Mouse (Mus musculus): ENCODE results near the gene Slc27a1. TPM values are rescaled to one million over a fixed set of nuclear protein-coding genes. Genes with fewer than 3 reads are reported as not detected.

Gene Slc27a1
- polyA plus RNA-seq, 1 experiment from 2014 or later, result 81.7 TPM

DNA sequence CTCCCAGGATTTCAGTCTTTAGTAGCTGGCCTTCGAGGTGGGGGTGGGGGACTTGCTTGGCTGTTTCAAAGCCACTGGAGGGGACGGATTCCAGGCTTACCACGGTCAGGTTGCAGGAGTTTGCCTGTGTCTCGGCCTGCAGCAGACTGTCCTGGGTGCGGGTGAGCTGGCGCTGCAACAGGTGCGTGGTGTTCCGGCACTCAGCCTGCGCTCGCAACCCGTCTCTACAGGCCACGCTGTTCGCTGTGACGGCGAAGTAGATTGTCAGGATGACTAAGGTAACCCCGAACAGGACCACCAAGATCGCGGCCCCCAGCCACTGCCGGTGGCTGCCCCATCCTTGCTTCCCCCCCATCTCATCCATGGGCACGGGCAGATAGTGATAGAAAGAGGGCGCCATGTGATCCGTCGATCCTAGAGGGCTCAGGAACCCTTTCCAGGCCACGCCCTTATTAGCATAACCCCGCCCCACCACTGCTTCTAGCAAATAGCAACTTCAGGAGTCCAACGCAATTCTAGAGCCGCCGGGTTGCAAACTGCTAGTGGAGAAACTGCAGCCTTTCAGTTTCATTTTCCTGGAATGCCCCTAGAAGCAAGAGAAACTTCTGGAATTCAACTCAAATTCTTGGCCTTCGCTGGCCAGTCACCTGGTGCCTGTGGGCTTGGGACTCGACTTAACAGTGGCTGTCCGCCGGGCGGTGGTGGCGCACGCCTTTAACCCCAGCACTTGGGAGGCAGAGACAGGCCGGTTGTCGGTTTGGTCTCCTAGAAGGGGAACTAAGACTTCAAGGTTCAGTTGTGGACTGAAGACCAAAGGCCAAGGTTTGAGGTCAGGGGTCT lies 31.4 kb upstream of the Slc27a1 start, which contains the start of gene Bst2:
Bst2 (minus strand) TSS at position 429 of the 840 bp plus-strand sequence.
- Histone ChIP-seq H3K36me3 (no peaks in the 10 kb centered on the region), H3K4me1 (replicated peaks) (peaks cover 9% of the 10 kb centered on the region), H3K27ac (replicated peaks) (no peak within 1 kb of the TSS), H3K9me3 (no peaks in the 10 kb centered on the region), H3K9ac (peak within 1 kb of the TSS; percentile 47; the same call in 1 of the 2 replicates), H3K27me3 (peaks cover 37% of the 10 kb centered on the region), H3K4me3 (peak within 1 kb of the TSS; percentile 33), H3K4me2 (peak within 1 kb of the TSS; percentile 53)
- WGBS, result 3% methylated on average over 37 of the region's 37 CpGs
- ATAC-seq (ENCODE audit: low read depth), result no peak

DNA sequence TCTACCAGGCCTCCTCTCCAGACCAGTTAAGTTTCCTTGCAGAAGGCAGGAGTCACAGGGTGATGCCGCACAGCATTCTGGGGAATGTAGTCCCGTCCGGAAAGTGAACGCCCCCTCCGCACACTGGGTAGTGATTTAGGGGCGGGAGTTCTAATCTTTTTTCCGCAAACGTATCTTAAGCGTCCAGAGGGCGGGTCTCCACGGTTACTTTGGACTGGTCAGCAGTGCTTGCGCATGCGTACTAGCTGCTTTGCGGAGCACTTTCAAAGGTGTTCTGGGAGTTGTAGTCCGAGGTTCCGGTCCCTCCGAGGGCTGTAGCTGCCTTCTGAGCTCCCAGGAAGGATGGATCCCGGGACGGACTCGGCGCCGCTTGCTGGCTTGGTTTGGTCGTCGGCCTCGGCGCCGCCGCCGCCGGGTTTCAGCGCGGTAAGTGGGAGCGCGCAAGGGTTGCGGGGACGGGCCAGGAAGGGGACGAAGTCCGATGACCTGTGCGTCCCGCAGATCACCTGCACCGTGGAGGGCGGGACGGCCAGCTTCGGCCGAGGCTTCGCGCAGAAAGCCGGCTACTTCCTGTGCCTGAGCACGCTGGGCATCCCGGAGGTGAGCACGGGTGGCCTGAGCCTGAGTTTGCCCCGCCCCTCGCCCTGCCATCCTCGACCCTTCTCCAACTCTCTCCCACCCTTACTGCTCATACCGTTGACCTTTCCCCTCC lies 25.9 kb upstream of the Slc27a1 start, which contains the start of gene Mvb12a:
Mvb12a (plus strand) TSS at position 291 of the 712 bp plus-strand sequence.
- H3K9ac ChIP-seq, result peak within 1 kb of the TSS; percentile 86
- peaks cover 11% of the 10 kb centered on the region for H3K4me1 ChIP-seq (replicated peaks)
- H3K27ac ChIP-seq (replicated peaks), result peak within 1 kb of the TSS; percentile 43; the same call in 1 of the 2 replicates
- under 1% methylated on average over 54 of the region's 55 CpGs for WGBS
- peak within 1 kb of the TSS; percentile 80 for H3K4me3 ChIP-seq
- H3K9me3 ChIP-seq, result no peaks in the 10 kb centered on the region
- H3K4me2 ChIP-seq, result peak within 1 kb of the TSS; percentile 90
- peaks cover 10% of the 10 kb centered on the region for H3K27me3 ChIP-seq
- peak; percentile 96 for ATAC-seq (ENCODE audit: low read depth)
- H3K36me3 ChIP-seq, result peaks cover 26% of the 10 kb centered on the region

DNA sequence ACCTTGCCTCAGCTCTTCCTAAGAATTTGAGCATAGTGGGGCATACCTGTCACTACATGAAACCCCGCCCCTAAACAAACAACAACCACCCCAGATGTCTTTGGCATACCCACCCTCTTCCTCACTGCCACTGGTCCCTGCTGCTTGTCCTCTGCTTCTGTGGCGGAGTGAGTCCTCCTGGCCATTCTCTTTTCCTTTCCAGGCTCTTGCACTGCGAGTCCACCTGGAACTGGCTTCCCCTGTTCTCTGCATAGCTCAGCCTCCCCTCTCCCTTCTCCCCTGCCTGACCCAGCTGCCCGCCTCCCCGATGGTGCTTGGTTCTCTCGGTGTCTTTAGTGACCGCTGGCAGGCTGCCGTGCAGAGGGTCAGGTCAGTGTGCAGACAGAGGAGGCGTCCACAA lies 24.9 kb upstream of the Slc27a1 start:
- H3K4me3 ChIP-seq, result peak overlapping the region; percentile 80
- no peak overlapping the region for H3K27ac ChIP-seq (replicated peaks)
- WGBS, result 87% methylated on average over 9 of the region's 9 CpGs
- peak overlapping the region; percentile 90 for H3K4me2 ChIP-seq
- peak overlapping the region; percentile 86 for H3K9ac ChIP-seq
- peaks cover 11% of the 10 kb centered on the region for H3K4me1 ChIP-seq (replicated peaks)
- H3K9me3 ChIP-seq, result no peaks in the 10 kb centered on the region
- ATAC-seq (ENCODE audit: low read depth), result no peak
- H3K36me3 ChIP-seq, result peaks cover 34% of the 10 kb centered on the region
- H3K27me3 ChIP-seq, result peaks cover 4% of the 10 kb centered on the region; the same call in 1 of the 2 replicates

DNA sequence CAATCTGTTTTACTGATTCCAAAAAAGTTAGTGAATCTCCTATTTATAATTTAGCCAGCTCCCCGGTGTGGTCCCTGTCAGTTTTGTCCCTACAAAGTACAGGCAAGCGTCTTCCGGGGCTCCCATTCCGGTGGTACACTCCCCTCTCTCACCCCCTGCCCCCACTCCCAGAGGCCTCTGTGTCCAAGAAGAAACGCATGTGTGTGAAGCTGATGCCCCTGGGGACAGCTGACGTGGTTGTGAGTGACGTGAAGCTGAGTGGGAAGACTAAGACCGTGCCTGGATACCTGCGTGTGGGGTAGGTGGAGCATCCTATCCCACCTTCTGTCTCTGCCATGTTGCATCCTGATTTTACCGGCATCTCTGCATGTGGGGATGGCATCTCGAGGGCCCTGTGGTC lies 23.6 kb upstream of the Slc27a1 start:
- Histone ChIP-seq H3K27me3 (0 out of 2 replicates have a peak, but pooled peaks cover under 1% of the 10 kb centered on the region), H3K36me3 (peaks cover 36% of the 10 kb centered on the region), H3K4me1 (replicated peaks) (peaks cover 11% of the 10 kb centered on the region), H3K9ac (no peak overlapping the region), H3K4me2 (no peak overlapping the region), H3K27ac (replicated peaks) (no peak overlapping the region), H3K4me3 (no peak overlapping the region), H3K9me3 (no peaks in the 10 kb centered on the region)
- WGBS, result 91% methylated on average over 11 of the region's 11 CpGs
- ATAC-seq (ENCODE audit: low read depth), result no peak

DNA sequence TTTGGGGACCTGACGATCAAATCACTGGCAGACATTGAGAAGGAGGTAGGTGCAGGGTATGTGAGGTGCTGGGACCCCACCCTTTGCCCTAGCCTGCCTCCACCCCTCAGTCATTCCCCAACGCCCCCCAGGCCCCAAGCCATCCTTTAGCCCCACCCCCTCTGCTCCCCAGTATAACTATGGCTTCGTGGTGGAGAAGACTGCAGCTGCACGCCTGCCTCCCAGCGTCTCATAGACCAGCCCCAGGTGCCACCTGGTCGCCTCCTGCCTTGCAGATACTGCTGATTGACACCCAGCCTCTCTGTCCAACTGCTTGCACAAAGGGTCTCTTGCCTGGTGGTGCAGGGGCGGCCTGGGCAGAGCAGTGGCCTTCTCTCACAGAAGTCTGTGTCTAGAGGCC lies 21.1 kb upstream of the Slc27a1 start:
- Histone ChIP-seq H3K9me3 (no peaks in the 10 kb centered on the region), H3K4me2 (no peak overlapping the region), H3K9ac (no peak overlapping the region), H3K4me3 (no peak overlapping the region), H3K27ac (replicated peaks) (no peak overlapping the region), H3K4me1 (replicated peaks) (peaks cover 11% of the 10 kb centered on the region), H3K27me3 (no peaks in the 10 kb centered on the region), H3K36me3 (peaks cover 36% of the 10 kb centered on the region)
- WGBS, result 89% methylated on average over 7 of the region's 7 CpGs
- no peak for ATAC-seq (ENCODE audit: low read depth)

DNA sequence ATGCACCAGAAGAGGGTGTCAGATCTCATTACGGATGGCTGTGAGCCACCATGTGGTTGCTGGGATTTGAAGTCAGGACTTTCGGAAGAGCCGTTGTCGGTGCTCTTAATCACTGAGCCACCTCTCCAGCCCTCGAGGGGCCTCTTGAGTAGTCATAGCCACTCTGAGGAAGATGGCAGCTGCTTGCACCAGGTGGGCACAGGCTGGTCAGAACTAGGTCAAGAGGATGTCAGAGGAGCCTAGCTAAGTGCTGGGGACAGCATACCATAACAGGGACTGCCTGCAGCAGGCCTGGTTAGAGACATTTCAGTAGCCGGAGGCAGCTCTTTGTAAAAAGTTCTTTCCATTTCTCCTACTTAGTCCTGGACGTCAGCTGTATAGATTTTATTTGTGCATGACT lies 17.9 kb upstream of the Slc27a1 start:
- Histone ChIP-seq H3K27ac (replicated peaks) (no peak overlapping the region), H3K9me3 (no peaks in the 10 kb centered on the region), H3K4me1 (replicated peaks) (no peaks in the 10 kb centered on the region), H3K4me3 (no peak overlapping the region), H3K4me2 (no peak overlapping the region), H3K36me3 (peaks cover 29% of the 10 kb centered on the region), H3K27me3 (peaks cover 18% of the 10 kb centered on the region), H3K9ac (no peak overlapping the region)
- no peak for ATAC-seq (ENCODE audit: low read depth)
- WGBS, result 72% methylated on average over 7 of the region's 7 CpGs

DNA sequence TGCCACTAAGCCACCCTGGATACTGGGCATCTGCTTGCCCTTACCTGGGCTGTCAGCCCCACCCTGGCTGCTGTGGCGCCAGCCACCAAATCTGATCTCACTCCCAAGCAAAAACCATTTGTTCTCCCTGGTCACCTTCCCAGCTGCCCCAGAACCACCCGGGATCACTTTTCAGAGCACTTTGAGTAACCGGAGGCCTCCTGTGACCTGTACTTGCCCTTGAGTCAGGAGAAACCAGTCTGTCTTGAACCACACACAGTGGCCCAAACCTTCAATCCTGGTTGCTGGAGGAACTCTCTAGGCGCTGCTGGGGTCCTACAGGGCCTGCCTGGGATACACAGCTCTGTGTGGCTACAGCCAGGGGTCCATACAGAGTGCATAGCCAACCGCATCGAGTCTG lies 15.9 kb upstream of the Slc27a1 start:
- WGBS, result 71% methylated on average over 6 of the region's 6 CpGs
- Histone ChIP-seq H3K27me3 (peaks cover 38% of the 10 kb centered on the region), H3K9me3 (no peaks in the 10 kb centered on the region), H3K27ac (replicated peaks) (no peak overlapping the region), H3K4me1 (replicated peaks) (no peaks in the 10 kb centered on the region), H3K4me3 (no peak overlapping the region), H3K36me3 (peaks cover 10% of the 10 kb centered on the region), H3K4me2 (no peak overlapping the region), H3K9ac (no peak overlapping the region)
- no peak for ATAC-seq (ENCODE audit: low read depth)

DNA sequence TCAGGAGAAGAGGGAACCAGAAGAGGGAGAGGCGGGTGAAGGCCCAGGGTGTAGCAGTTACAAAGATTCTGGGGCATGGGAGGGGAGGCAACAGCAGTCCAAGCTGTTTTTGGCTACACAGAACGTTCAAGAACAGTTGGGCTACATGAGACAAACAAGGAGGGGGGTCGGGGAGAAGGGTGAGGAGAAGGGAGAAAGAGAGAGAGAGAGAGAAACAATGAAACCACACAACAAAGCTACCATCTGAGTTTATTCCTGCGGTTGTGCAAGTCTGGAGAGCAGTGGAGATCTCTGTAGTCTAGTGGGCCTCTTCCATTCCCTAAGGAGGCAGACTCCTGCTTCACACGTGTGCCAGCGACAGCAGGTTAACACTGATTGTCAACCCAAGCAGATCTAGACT lies 14.7 kb upstream of the Slc27a1 start:
- Histone ChIP-seq H3K4me2 (no peak overlapping the region), H3K4me3 (no peak overlapping the region), H3K9ac (no peak overlapping the region), H3K9me3 (no peaks in the 10 kb centered on the region), H3K27ac (replicated peaks) (no peak overlapping the region), H3K36me3 (no peaks in the 10 kb centered on the region), H3K4me1 (replicated peaks) (peaks cover 8% of the 10 kb centered on the region), H3K27me3 (peaks cover 51% of the 10 kb centered on the region)
- WGBS, result 72% methylated on average over 6 of the region's 6 CpGs
- no peak for ATAC-seq (ENCODE audit: low read depth)

DNA sequence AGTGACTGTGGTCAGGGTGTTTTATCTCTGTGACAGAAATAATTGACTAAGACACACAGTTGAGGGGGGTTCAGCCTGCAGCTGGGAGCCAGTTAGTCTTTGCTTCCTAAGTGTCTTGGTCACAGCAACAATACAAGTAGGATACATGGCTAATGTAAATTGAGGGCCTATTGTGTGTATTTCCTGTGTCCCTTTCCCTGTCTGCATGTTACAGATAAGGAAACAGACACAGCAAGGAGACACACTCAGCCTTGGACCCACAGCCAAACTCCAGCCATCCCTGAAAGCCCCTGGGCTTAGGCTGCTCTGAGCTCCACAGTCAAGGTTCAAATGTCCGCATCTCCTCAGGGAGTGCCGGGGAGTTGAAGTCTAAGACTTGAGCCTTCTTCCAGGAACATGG lies 14.0 kb upstream of the Slc27a1 start:
- Histone ChIP-seq H3K9me3 (no peaks in the 10 kb centered on the region), H3K4me1 (replicated peaks) (peaks cover 9% of the 10 kb centered on the region), H3K36me3 (no peaks in the 10 kb centered on the region), H3K4me2 (no peak overlapping the region), H3K9ac (no peak overlapping the region), H3K27ac (replicated peaks) (no peak overlapping the region), H3K4me3 (no peak overlapping the region), H3K27me3 (peaks cover 57% of the 10 kb centered on the region)
- no peak for ATAC-seq (ENCODE audit: low read depth)
- WGBS, result 94% methylated on average over 2 of the region's 2 CpGs

DNA sequence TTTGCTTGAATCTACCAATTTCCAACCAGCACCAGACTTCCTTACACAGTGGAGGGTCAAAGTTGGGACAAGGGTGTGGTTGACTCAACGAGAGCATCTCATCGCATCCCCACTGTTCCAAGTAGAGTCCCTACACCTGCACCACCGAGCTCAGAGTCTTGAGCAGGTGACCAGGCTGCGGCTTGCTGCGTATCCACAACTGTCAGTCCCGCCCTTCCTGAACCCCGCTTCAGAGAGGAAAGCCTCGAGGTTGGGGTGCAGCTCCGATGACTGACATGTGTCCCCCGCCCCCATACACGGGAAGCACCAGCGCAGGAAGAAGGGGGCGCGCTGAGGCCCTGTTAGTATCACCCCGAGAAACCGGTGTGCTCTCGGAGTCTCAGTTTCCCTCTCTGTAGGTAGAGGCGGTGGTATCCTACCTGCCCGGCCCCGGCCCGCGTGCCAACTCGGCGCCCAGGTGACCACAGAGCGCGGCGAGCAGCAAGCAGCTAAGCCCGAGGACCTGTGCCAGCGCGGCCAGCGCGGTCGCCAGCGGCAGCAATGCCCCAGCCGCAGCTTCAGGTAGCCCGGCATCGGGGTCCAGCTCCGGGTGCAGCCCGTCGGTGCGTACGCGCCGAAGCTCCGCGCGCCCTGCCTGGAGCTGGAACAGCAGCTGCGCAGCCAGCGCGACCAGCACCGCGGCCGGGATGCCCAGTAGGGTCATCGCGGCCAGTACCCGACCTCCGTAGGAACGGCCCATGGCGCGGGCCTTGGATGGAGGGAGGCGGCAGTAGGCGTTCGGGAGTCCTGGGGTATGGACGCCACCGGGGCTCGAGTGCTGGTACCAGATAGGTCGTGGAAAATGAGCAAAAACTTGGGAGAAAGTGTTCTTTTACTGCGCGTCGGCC lies 10.4 kb upstream of the Slc27a1 start, which contains the start of gene Tmem221:
Tmem221 (minus strand) TSS at position 801 of the 887 bp plus-strand sequence.
- Histone ChIP-seq H3K27ac (replicated peaks) (no peak within 1 kb of the TSS), H3K36me3 (no peaks in the 10 kb centered on the region), H3K9me3 (no peaks in the 10 kb centered on the region), H3K27me3 (peaks cover 93% of the 10 kb centered on the region), H3K4me1 (replicated peaks) (peaks cover 17% of the 10 kb centered on the region), H3K9ac (0 out of 2 replicates have a peak within 1 kb of the TSS, but pooled peaks have one; percentile 41), H3K4me2 (peak within 1 kb of the TSS; percentile 47), H3K4me3 (peak within 1 kb of the TSS; percentile 18)
- WGBS, result 4% methylated on average over 69 of the region's 70 CpGs
- no peak for ATAC-seq (ENCODE audit: low read depth)

DNA sequence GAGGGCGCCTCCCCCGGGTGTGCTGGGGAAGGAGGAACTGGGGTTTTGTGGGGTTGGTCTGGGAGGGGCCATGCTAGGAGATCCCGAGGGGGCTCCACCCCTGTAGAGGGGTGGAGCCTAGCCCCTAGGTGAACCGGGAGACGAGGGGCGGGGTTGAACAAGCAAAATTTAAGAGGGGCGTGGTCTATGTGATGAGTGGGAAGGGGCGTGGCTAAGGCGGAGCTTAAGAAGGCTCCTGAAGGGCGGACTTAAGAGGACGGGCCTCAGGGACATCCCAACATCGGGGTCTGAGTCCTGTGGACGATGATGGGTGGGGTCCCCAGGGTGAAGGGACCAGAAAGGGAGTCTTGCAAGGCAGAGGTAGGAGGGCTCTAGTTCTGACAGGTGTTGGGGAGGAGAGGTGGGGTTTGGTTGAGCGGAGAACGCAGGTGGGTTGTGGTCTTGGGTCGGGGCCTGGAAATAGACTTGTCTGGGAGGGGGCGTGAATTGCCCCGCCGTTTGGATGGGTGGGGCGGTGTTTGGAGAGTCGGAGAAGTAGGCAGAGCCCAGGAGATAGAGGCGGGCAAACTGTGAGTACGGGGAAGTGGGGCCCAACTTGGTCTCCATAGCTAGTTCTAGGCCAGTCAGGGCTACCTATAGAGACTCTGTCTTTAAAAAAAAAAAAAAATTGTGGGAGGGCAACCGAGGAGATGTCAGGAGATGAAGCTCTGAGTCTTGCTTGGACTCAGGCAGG lies 9.6 kb upstream of the Slc27a1 start:
- H3K4me1 ChIP-seq (replicated peaks), result peaks cover 17% of the 10 kb centered on the region
- 0 out of 2 replicates have a peak overlapping the region, but pooled peaks have one; percentile 41 for H3K9ac ChIP-seq
- 3% methylated on average over 24 of the region's 24 CpGs for WGBS
- H3K9me3 ChIP-seq, result no peaks in the 10 kb centered on the region
- peaks cover 97% of the 10 kb centered on the region for H3K27me3 ChIP-seq
- no peaks in the 10 kb centered on the region for H3K36me3 ChIP-seq
- peak overlapping the region; percentile 47 for H3K4me2 ChIP-seq
- no peak overlapping the region for H3K27ac ChIP-seq (replicated peaks)
- no peak for ATAC-seq (ENCODE audit: low read depth)
- H3K4me3 ChIP-seq, result peak overlapping the region; percentile 18
